Mouse (Mus musculus) thymus, postnatal 4 days (tissue): ENCODE measurements around the gene Btla.

Experiments used
- DNase-seq: peaks from one replicate; pipeline ENCODE4 v3.0.0; 2021

Btla gene

DNA sequence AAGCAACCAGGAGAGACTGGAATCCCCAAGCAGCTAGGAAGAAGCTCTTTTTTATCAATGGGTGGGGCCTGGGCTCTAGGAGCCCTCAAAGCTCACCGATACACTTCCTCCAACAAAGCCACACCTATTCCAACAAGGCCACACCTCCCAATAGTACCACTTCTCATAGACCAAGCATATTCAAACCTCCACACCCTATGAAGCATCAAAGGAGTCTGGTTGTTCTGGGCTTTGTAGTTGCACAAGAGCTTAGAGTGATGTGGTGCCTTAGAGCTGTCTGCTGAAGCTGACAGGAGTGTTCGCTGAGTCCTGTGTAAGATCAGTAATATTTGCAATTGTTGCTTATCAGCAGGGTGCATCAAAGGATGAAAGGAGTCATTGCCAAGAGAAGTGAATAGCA lies 37.2 kb downstream of the Btla start:
- no peak for DNase-seq

GRCm38 (mm10) chr16:45262051-45262450 lies 37.9 kb downstream of the Btla start:
- DNase-seq = no peak

DNA sequence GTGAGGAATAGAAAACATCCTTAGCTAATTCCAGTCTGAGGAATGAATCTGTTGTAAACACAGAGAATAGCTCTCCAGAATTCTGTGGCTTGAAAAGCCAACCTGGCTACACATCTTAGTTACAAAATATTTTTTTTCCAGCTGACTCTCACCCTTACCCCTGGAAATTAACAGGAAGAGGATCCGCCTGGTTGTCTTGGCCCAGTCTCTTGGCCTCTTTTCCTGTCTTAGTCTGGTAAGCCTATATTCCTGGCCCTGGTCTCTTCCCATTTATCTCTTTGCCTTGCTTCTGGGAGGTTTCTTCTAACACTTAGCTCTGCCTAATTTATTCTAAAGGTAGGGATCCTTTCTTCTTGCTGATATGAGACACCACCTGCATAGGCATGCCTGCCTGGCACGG lies 45.8 kb downstream of the Btla start:
- no peak for DNase-seq

GRCm38 (mm10) chr16:45283093-45283492 lies 59.0 kb downstream of the Btla start:
- DNase-seq = peak; percentile 37

DNA sequence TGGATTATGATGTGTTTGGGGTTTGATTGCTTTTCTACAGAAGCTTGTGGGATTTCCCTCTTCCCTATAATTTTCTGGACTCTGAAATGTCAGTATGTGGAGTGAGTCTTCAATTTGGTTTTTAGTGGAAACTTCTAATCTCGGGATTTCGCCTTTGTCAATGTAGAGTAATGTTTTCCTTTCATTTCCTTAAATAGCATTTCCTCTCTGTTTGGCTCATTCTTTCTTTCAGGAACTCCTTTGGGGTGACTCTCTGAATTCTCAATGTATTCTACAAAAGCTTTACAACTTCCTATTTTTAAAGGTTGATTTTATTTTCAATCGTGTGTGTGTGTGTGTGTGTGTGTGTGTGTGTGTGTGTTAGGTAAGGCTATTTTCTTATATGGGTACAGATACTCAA lies 73.7 kb downstream of the Btla start:
- DNase-seq = no peak
